Mouse (Mus musculus) intestine, embryonic 15.5 days (tissue): ENCODE measurements around the gene Gnpda2. TPM values are rescaled to one million over a fixed set of nuclear protein-coding genes. Genes with fewer than 3 reads are reported as not detected.

Experiments
- ATAC-seq: fragments of 200-750 bp; cut with Nextera tagmentation; 2 replicates; pipeline ENCODE4 v1.8.0; 2017; ENCODE audit warnings: moderate TSS enrichment, moderate library complexity
- H3K27ac ChIP-seq: fragments of 300-500 bp; sonication (generic); 2 replicates; pipeline ENCODE4 v1.5.1; 2015; ENCODE audit warnings: mild to moderate bottlenecking, inconsistent platforms
- H3K27me3 ChIP-seq: fragments of 300-500 bp; sonication (generic); replicated peaks from 2 replicates; pipeline ENCODE4 v1.6.1; 2015; ENCODE audit warnings: inconsistent platforms
- H3K36me3 ChIP-seq: fragments of 300-500 bp; sonication (generic); 2 replicates; pipeline ENCODE4 v1.6.1; 2015; ENCODE audit warnings: inconsistent platforms
- H3K4me1 ChIP-seq: fragments of 300-500 bp; sonication (generic); replicated peaks from 2 replicates; pipeline ENCODE4 v1.6.1; 2015; ENCODE audit warnings: inconsistent platforms
- H3K4me2 ChIP-seq: fragments of 300-500 bp; sonication (generic); replicated peaks from 2 replicates; pipeline ENCODE4 v1.6.1; 2015; ENCODE audit warnings: mild to moderate bottlenecking, inconsistent platforms
- H3K4me3 ChIP-seq: fragments of 300-500 bp; sonication (generic); replicated peaks from 2 replicates; pipeline ENCODE4 v1.5.1; 2015; ENCODE audit warnings: inconsistent platforms
- H3K9ac ChIP-seq: fragments of 300-500 bp; sonication (generic); 2 replicates; pipeline ENCODE4 v1.6.1; 2015; ENCODE audit warnings: inconsistent platforms
- H3K9me3 ChIP-seq: fragments of 300-500 bp; sonication (generic); 2 replicates; pipeline ENCODE4 v1.6.1; 2016; ENCODE audit warnings: inconsistent platforms
- WGBS: fragments of 180-500 bp; shearing (Covaris S2); methylation state at CpG from one replicate; pipeline ENCODE4 v1.1.7; 2015; 5-methylcytosine and 5-hydroxymethylcytosine counted together
- polyA plus RNA-seq: library from polyadenylated mRNA; unstranded; fragments of >200 nt; fragmentation: Nextera tagmentation; extraction: Ambion mirVana; gene quantifications from 2 replicates; pipeline ENCODE4 v1.2.1, GENCODE M21; 2015

Gnpda2 gene
- 30.7 and 38.5 TPM in 2 replicates for polyA plus RNA-seq

- Histone ChIP-seq H3K4me3 (peak within 1 kb of the TSS; percentile 74), H3K27ac (peak within 1 kb of the TSS; percentile 71), H3K36me3 (no peaks in the 10 kb centered on the region; the same call in 1 of the 2 replicates), H3K9me3 (no peaks in the 10 kb centered on the region), H3K4me2 (peak within 1 kb of the TSS; percentile 79), H3K27me3 (no peaks in the 10 kb centered on the region), H3K4me1 (no peaks in the 10 kb centered on the region), H3K9ac (peak within 1 kb of the TSS; percentile 66)
- peak; percentile 99 for ATAC-seq
- 3% methylated on average over 42 of the region's 42 CpGs for WGBS
Observed at GRCm38 (mm10) chr5:69591640-69592461, at the start of gene Gnpda2. Gnpda2 (minus strand) TSS chr5:69592340.

- whole genome bisulfite sequencing: 74% methylated on average over 4 of the region's 4 CpGs
- H3K36me3 ChIP-seq: no peaks in the 10 kb centered on the region
- H3K4me1 ChIP-seq: no peaks in the 10 kb centered on the region
- no peaks in the 10 kb centered on the region for H3K9me3 ChIP-seq
- H3K9ac ChIP-seq: no peak overlapping the region
- H3K4me2 ChIP-seq: no peak overlapping the region
- no peaks in the 10 kb centered on the region for H3K27me3 ChIP-seq
- no peak overlapping the region for H3K4me3 ChIP-seq
- H3K27ac ChIP-seq: no peak overlapping the region
- no peak for ATAC-seq
Observed at GRCm38 (mm10) chr5:69634766-69635165, 42.6 kb upstream of the Gnpda2 start.

- ATAC-seq: no peak
- H3K36me3 ChIP-seq: no peaks in the 10 kb centered on the region
- no peak overlapping the region for H3K27ac ChIP-seq
- H3K4me3 ChIP-seq: no peak overlapping the region
- H3K27me3 ChIP-seq: no peaks in the 10 kb centered on the region
- H3K4me1 ChIP-seq: no peaks in the 10 kb centered on the region
- H3K4me2 ChIP-seq: no peak overlapping the region
- 42% methylated on average over 1 of the region's 1 CpGs for WGBS
- no peaks in the 10 kb centered on the region for H3K9me3 ChIP-seq
- H3K9ac ChIP-seq: no peak overlapping the region
Observed at GRCm38 (mm10) chr5:69620899-69621298, 28.8 kb upstream of the Gnpda2 start.

GRCm38 (mm10) chr5:69613209-69613796 lies 21.2 kb upstream of the Gnpda2 start:
- no peak overlapping the region for H3K4me3 ChIP-seq
- no peaks in the 10 kb centered on the region for H3K36me3 ChIP-seq
- ATAC-seq: no peak
- H3K9me3 ChIP-seq: no peaks in the 10 kb centered on the region
- no peak overlapping the region for H3K4me2 ChIP-seq
- no peak overlapping the region for H3K9ac ChIP-seq
- no peaks in the 10 kb centered on the region for H3K4me1 ChIP-seq
- H3K27me3 ChIP-seq: no peaks in the 10 kb centered on the region
- H3K27ac ChIP-seq: no peak overlapping the region
- WGBS: 13% methylated on average over 4 of the region's 4 CpGs

GRCm38 (mm10) chr5:69601027-69601426 lies 8.9 kb upstream of the Gnpda2 start:
- Histone ChIP-seq H3K27me3 (no peaks in the 10 kb centered on the region), H3K4me2 (no peak overlapping the region), H3K36me3 (no peaks in the 10 kb centered on the region), H3K9me3 (no peaks in the 10 kb centered on the region), H3K9ac (no peak overlapping the region), H3K4me1 (no peaks in the 10 kb centered on the region), H3K4me3 (no peak overlapping the region), H3K27ac (no peak overlapping the region)
- ATAC-seq: no peak

- WGBS: 11% methylated on average over 16 of the region's 16 CpGs
- H3K9me3 ChIP-seq: no peaks in the 10 kb centered on the region
- H3K27ac ChIP-seq: peak overlapping the region; percentile 89
- peak overlapping the region; percentile 99 for H3K9ac ChIP-seq
- peak overlapping the region; percentile 64 for H3K4me2 ChIP-seq
- H3K4me1 ChIP-seq: 0 out of 2 replicates have a peak, but pooled peaks cover 2% of the 10 kb centered on the region
- no peaks in the 10 kb centered on the region for H3K27me3 ChIP-seq
- H3K36me3 ChIP-seq: peaks cover 5% of the 10 kb centered on the region; the same call in 1 of the 2 replicates
- peak; percentile 29 for ATAC-seq
- peak overlapping the region; percentile 97 for H3K4me3 ChIP-seq
Observed at GRCm38 (mm10) chr5:69557404-69557935, 34.7 kb downstream of the Gnpda2 start.

GRCm38 (mm10) chr5:69556628-69557403 lies 35.3 kb downstream of the Gnpda2 start, which contains the start of gene Guf1:
Guf1 (plus strand) TSS chr5:69556923.
- Histone ChIP-seq H3K4me1 (0 out of 2 replicates have a peak, but pooled peaks cover 2% of the 10 kb centered on the region), H3K4me3 (peak within 1 kb of the TSS; percentile 97), H3K9ac (peak within 1 kb of the TSS; percentile 99), H3K27ac (peak within 1 kb of the TSS; percentile 89), H3K4me2 (peak within 1 kb of the TSS; percentile 64), H3K27me3 (no peaks in the 10 kb centered on the region), H3K9me3 (no peaks in the 10 kb centered on the region), H3K36me3 (peaks cover 5% of the 10 kb centered on the region; the same call in 1 of the 2 replicates)
- ATAC-seq: peak; percentile 98
- 1% methylated on average over 72 of the region's 72 CpGs for WGBS

- WGBS: 74% methylated on average over 4 of the region's 4 CpGs
- H3K4me3 ChIP-seq: no peak within 1 kb of the TSS
- no peaks in the 10 kb centered on the region for H3K36me3 ChIP-seq
- no peaks in the 10 kb centered on the region for H3K27me3 ChIP-seq
- H3K27ac ChIP-seq: no peak within 1 kb of the TSS
- no peak within 1 kb of the TSS for H3K4me2 ChIP-seq
- no peak for ATAC-seq
- no peaks in the 10 kb centered on the region for H3K9me3 ChIP-seq
- H3K9ac ChIP-seq: no peak within 1 kb of the TSS
- H3K4me1 ChIP-seq: no peaks in the 10 kb centered on the region
Observed at GRCm38 (mm10) chr5:69542489-69542888, 49.7 kb downstream of the Gnpda2 start, which contains the start of gene Yipf7. Yipf7 (minus strand) TSS chr5:69542648.

GRCm38 (mm10) chr5:69541680-69542079 lies 50.5 kb downstream of the Gnpda2 start:
- Histone ChIP-seq H3K4me1 (no peaks in the 10 kb centered on the region), H3K9me3 (no peaks in the 10 kb centered on the region), H3K9ac (no peak overlapping the region), H3K27me3 (no peaks in the 10 kb centered on the region), H3K4me3 (no peak overlapping the region), H3K36me3 (no peaks in the 10 kb centered on the region), H3K27ac (no peak overlapping the region), H3K4me2 (no peak overlapping the region)
- ATAC-seq: no peak
- WGBS: 68% methylated on average over 1 of the region's 1 CpGs

GRCm38 (mm10) chr5:69523944-69524343 lies 68.2 kb downstream of the Gnpda2 start:
- H3K4me3 ChIP-seq: no peak overlapping the region
- no peaks in the 10 kb centered on the region for H3K4me1 ChIP-seq
- no peak for ATAC-seq
- H3K4me2 ChIP-seq: no peak overlapping the region
- H3K27me3 ChIP-seq: no peaks in the 10 kb centered on the region
- no peak overlapping the region for H3K27ac ChIP-seq
- H3K36me3 ChIP-seq: no peaks in the 10 kb centered on the region
- no peaks in the 10 kb centered on the region for H3K9me3 ChIP-seq
- no peak overlapping the region for H3K9ac ChIP-seq
